Mouse (Mus musculus) spleen, adult 10 weeks (tissue): ENCODE measurements around the gene Gm28845. TPM values are rescaled to one million over a fixed set of nuclear protein-coding genes. Genes with fewer than 3 reads are reported as not detected.

Experiments used
- polyA plus RNA-seq: library from polyadenylated mRNA; stranded (reverse); fragments of 350-450 nt; fragmentation: Illumina TruSeq; extraction: RNeasy Lipid Tissue Mini Kit (QIAGEN cat#74804); gene quantifications from one replicate; pipeline ENCODE4 v1.2.3, GENCODE M21; 2015; ENCODE audit warnings: low replicate concordance; ENCODE audit not compliant: insufficient read depth

The Gm28845 gene
- not detected for polyA plus RNA-seq

DNA sequence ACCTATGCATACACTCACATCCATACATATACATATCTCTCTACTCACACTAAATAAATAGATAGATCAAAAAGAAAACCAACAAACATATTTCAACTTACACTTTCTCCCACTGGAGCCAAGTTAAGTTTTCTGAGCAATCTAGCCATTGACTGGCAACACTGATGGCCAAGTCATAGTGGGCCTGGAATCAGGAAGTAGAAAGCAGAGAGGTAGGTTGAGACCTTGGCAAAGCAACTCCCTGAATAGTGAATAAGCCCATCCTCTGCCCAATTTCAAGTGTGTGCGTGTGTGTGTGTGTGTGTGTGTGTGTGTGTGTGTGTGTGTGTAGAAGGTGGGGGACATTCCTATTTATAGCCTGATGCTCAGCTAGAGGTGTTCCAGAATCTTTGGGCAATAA lies at the start of gene Gm28845:
TSS of gene Gm28845 (minus strand) at position 121 of the 400 bp plus-strand sequence.

GRCm38 (mm10) chr1:65122574-65123372 lies 3.4 kb upstream of the Gm28845 start, which contains the start of gene D630023F18Rik:
Gene D630023F18Rik (minus strand): TSS chr1:65123214.

GRCm38 (mm10) chr1:65103273-65103672 lies 16.1 kb downstream of the Gm28845 start, which contains the start of gene Cryga:
Gene Cryga (minus strand): TSS chr1:65103373.

GRCm38 (mm10) chr1:65082188-65082587 lies 37.2 kb downstream of the Gm28845 start, which contains the start of gene Crygb:
Gene Crygb (minus strand): TSS chr1:65082288.

DNA sequence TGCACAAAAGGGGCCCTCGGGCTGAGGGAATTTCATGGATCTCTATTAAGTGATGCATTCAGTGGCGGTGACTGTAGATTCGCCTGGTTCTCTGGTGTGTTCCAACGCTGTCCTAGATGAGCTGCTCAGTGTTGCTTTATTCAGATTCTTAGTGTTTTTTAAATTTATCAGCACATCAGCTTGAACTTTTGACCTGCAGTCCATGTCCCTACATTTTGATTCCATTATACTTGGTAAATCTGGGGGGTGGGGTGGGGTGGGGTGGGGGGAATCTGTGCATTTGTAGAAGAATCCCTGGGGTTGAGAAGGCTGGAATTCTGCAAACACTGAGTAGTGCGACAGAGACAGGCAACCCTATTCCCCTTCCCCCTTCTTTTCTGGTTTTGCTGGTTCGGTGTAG lies 45.8 kb downstream of the Gm28845 start, which contains the start of gene Crygc:
TSS of gene Crygc (minus strand) at position 101 of the 400 bp plus-strand sequence.

DNA sequence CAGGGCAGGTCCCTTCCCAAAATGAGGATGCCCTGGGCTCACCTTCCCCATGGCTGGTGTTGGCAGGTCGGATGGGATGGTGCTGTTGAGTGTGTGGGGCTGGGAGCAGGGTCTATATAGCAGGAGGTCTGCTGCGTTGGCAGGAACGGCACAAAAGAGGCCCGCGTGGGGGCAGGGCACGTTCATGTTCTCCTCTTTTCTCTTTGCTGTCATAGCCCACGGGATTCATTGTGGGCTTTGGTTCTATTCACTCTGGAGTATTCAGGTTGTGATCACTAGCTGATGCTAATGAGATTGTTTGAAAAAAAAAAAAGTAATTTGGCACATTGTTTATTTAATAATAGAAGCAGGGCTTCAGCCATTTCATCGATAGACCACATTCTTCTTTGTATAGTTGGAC lies 56.0 kb downstream of the Gm28845 start, which contains the start of gene Crygd:
TSS of gene Crygd (minus strand) at position 101 of the 400 bp plus-strand sequence.

DNA sequence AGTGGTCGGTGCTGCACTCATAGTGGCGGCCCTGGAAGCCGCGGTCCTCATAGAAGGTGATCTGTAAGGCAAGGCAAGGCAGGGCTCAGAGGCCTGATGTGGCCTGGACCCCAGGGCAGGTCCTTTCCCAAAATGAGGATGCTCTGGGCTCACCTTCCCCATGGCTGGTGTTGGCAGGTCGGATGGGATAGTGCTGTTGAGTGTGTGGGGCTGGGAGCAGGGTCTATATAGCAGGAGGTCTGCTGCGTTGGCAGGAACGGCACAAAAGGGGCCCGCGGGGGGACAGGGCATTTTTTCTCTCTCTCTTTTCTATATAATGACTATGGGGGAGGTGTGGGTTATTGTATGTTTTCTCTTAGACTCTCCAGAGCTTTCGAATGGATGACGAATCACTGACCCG lies 68.4 kb downstream of the Gm28845 start, which contains the start of gene Cryge:
TSS of gene Cryge (minus strand) at position 198 of the 400 bp plus-strand sequence.

Other genes with a start within 250 kb of the Gm28845 start
- gene Plekhm3, start 162.7 kb downstream of the Gm28845 start, polyA plus RNA-seq = 32.5 TPM
- gene Akr1cl, start 86.8 kb downstream of the Gm28845 start, polyA plus RNA-seq = 2.5 TPM
- gene Cryge, start 68.4 kb downstream of the Gm28845 start, polyA plus RNA-seq = not detected
- gene Crygd, start 56.1 kb downstream of the Gm28845 start, polyA plus RNA-seq = not detected
- not detected for gene Crygc, start 45.9 kb downstream of the Gm28845 start, polyA plus RNA-seq
- gene Crygb, start 37.3 kb downstream of the Gm28845 start, polyA plus RNA-seq = not detected
- not detected for gene Cryga, start 16.2 kb downstream of the Gm28845 start, polyA plus RNA-seq
- gene D630023F18Rik, start 3.7 kb upstream of the Gm28845 start, polyA plus RNA-seq = 0.14 TPM
- gene Idh1, start 66.9 kb upstream of the Gm28845 start, polyA plus RNA-seq = 67.6 TPM
- gene Pikfyve, start 67.1 kb upstream of the Gm28845 start, polyA plus RNA-seq = 43.6 TPM
- not detected for gene Pth2r, start 162.5 kb upstream of the Gm28845 start, polyA plus RNA-seq